Mouse (Mus musculus) forebrain, embryonic 11.5 days (tissue): ENCODE results near the gene Agbl2. TPM values are rescaled to one million over a fixed set of nuclear protein-coding genes. Genes with fewer than 3 reads are reported as not detected.
"Not testable (repeated sequence)": the region's sequence is repeated elsewhere in the genome, so short reads cannot be mapped to it uniquely, and the experiment has no call there.

Experiments used
- ATAC-seq: fragments of 200-750 bp; cut with Nextera tagmentation; replicated peaks from 2 replicates; pipeline ENCODE4 v1.8.0; 2017; ENCODE audit warnings: moderate TSS enrichment; ENCODE audit not compliant: low FRiP score
- DNase-seq: peaks from one replicate; pipeline ENCODE4 v3.0.0-alpha.2; 2017; ENCODE audit warnings: low spot score
- H3K27ac ChIP-seq: fragments of 300-500 bp; sonication (generic); 2 replicates; pipeline ENCODE4 v1.5.1; 2014; ENCODE audit warnings: low read depth, low read length
- H3K27me3 ChIP-seq: fragments of 300-500 bp; sonication (generic); 2 replicates; pipeline ENCODE4 v1.6.1; 2014; ENCODE audit warnings: mild to moderate bottlenecking, low read length, mixed read lengths; ENCODE audit not compliant: control insufficient read depth, insufficient read depth
- H3K36me3 ChIP-seq: fragments of 300-500 bp; sonication (generic); 2 replicates; pipeline ENCODE4 v1.6.1; 2014; ENCODE audit warnings: mild to moderate bottlenecking, low read length, moderate library complexity, mixed read lengths; ENCODE audit not compliant: control insufficient read depth, insufficient read depth
- H3K4me1 ChIP-seq: fragments of 300-500 bp; sonication (generic); replicated peaks from 2 replicates; pipeline ENCODE4 v1.6.1; 2014; ENCODE audit warnings: low read length, mixed read lengths; ENCODE audit not compliant: control insufficient read depth, insufficient read depth
- H3K4me2 ChIP-seq: fragments of 300-500 bp; sonication (generic); 2 replicates; pipeline ENCODE4 v1.6.1; 2014; ENCODE audit warnings: low read depth, mild to moderate bottlenecking, low read length, moderate library complexity, mixed read lengths; ENCODE audit not compliant: severe bottlenecking
- H3K4me3 ChIP-seq: fragments of 300-500 bp; sonication (generic); 2 replicates; pipeline ENCODE4 v1.5.1; 2014; ENCODE audit warnings: low read depth, low read length
- H3K9ac ChIP-seq: fragments of 300-500 bp; sonication (generic); 2 replicates; pipeline ENCODE4 v1.6.1; 2014; ENCODE audit warnings: low read length
- H3K9me3 ChIP-seq: fragments of 300-500 bp; sonication (generic); 2 replicates; pipeline ENCODE4 v1.6.1; 2016; ENCODE audit warnings: low read length, mixed read lengths; ENCODE audit not compliant: control insufficient read depth
- WGBS: fragments of 180-500 bp; shearing (Covaris S2); extraction: QIAGEN DNeasy Blood & Tissue Kit; methylation state at CpG from one replicate; pipeline ENCODE4 v1.1.7; 2014; 5-methylcytosine and 5-hydroxymethylcytosine counted together
- polyA plus RNA-seq: library from polyadenylated mRNA; unstranded; fragments of >200 nt; fragmentation: Nextera tagmentation; extraction: Ambion mirVana; gene quantifications from 2 replicates; pipeline ENCODE4 v1.2.1, GENCODE M21; 2014

The Agbl2 gene
- polyA plus RNA-seq, 1 experiment from 2014 or later: 0.96 TPM

DNA sequence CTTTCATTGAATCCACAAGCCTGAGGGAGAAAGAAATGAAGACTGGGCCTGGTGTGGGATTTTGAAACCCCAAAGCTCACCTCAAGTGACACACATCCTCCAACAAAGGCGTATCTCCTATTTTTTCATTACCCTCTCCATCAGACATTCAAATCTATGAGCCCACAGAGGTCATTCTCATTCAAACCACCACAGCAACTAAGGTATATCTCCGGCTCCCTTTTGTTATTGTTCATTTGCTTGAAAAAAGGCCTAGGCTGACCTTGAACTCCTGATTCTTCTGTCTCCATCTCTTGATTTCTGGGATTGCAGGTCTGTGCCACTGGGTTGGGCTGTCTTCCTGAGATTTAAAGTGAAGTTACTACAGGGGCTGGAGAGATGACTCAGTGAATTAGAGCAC, 40.5 kb downstream of the Agbl2 start:
- H3K36me3 ChIP-seq: no peaks in the 10 kb centered on the region
- H3K27ac ChIP-seq: no peak overlapping the region
- ATAC-seq (no peak), DNase-seq (no peak)
- H3K4me2 ChIP-seq: no peak overlapping the region
- H3K4me3 ChIP-seq: no peak overlapping the region
- 89% methylated on average over 2 of the region's 2 CpGs for WGBS
- no peaks in the 10 kb centered on the region for H3K27me3 ChIP-seq
- H3K9ac ChIP-seq: no peak overlapping the region
- no peaks in the 10 kb centered on the region for H3K4me1 ChIP-seq
- no peaks in the 10 kb centered on the region for H3K9me3 ChIP-seq

GRCm38 (mm10) chr2:90823781-90824180, 41.3 kb downstream of the Agbl2 start:
- 84% methylated on average over 6 of the region's 6 CpGs for WGBS
- Histone ChIP-seq H3K27ac (no peak overlapping the region), H3K9me3 (no peaks in the 10 kb centered on the region), H3K4me1 (no peaks in the 10 kb centered on the region), H3K4me3 (no peak overlapping the region), H3K27me3 (no peaks in the 10 kb centered on the region), H3K4me2 (no peak overlapping the region), H3K36me3 (no peaks in the 10 kb centered on the region), H3K9ac (no peak overlapping the region)
- ATAC-seq (no peak), DNase-seq (no peak)

DNA sequence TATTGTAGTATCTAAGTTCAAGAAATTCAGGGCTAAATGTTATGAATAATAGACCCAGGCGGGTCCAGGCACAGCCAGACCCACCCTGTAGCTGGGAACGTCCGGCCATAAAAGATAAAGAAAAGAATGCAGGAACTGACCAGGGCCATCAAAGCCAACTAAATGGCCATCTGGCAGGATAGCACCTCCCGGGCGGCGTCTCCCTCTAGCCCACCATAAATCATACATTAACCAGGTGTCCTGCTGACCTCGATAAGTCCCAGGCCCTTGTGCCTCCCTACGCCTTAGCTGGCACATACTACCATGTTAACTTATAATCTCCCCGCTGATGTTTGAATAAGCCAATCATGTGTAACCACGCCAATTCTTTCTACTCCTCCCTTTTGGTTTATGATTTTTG, 42.0 kb downstream of the Agbl2 start:
- not testable (repeated sequence) for H3K36me3 ChIP-seq, ATAC-seq, H3K9ac ChIP-seq, H3K27ac ChIP-seq, DNase-seq, H3K9me3 ChIP-seq, H3K4me3 ChIP-seq, H3K27me3 ChIP-seq, H3K4me1 ChIP-seq, H3K4me2 ChIP-seq
- 92% methylated on average over 10 of the region's 10 CpGs for WGBS

- no peak for ATAC-seq
Measured at GRCm38 (mm10) chr2:90825515-90826172, 43.1 kb downstream of the Agbl2 start.

DNA sequence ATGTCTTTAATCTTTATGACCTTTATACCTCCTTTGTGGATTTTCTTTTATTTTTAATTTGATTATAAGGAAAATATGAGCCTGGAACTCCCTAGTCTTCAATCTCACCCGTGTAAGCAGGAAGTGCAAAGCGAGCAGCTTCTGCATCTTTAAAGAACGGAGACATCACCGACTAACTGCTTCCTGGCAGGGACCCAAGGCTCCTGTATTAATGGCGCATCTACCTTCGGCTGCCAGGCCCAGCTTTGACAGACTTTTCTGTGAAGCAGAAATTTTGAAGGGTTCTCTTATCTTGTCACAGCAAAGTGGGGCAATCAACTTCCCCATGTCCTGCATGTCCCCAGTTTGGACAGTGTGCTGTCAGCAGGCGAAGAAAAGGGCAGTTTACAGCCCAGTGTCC, 46.2 kb downstream of the Agbl2 start:
- no peaks in the 10 kb centered on the region for H3K4me1 ChIP-seq
- 79% methylated on average over 7 of the region's 7 CpGs for WGBS
- no peak overlapping the region for H3K4me3 ChIP-seq
- DNase-seq: no peak
- H3K9me3 ChIP-seq: no peaks in the 10 kb centered on the region
- no peak overlapping the region for H3K9ac ChIP-seq
- no peaks in the 10 kb centered on the region for H3K36me3 ChIP-seq
- H3K4me2 ChIP-seq: no peak overlapping the region
- H3K27ac ChIP-seq: no peak overlapping the region
- no peak for ATAC-seq
- H3K27me3 ChIP-seq: no peaks in the 10 kb centered on the region

More at GRCm38 (mm10) chr2:90825515-90826172, 43.1 kb downstream of the Agbl2 start:
- Histone ChIP-seq H3K4me2 (no peak overlapping the region), H3K27ac (no peak overlapping the region), H3K27me3 (no peaks in the 10 kb centered on the region), H3K4me3 (no peak overlapping the region), H3K9me3 (no peaks in the 10 kb centered on the region), H3K9ac (no peak overlapping the region), H3K36me3 (no peaks in the 10 kb centered on the region), H3K4me1 (no peaks in the 10 kb centered on the region)
- 84% methylated on average over 11 of the region's 11 CpGs for WGBS
- DNase-seq: no peak

DNA sequence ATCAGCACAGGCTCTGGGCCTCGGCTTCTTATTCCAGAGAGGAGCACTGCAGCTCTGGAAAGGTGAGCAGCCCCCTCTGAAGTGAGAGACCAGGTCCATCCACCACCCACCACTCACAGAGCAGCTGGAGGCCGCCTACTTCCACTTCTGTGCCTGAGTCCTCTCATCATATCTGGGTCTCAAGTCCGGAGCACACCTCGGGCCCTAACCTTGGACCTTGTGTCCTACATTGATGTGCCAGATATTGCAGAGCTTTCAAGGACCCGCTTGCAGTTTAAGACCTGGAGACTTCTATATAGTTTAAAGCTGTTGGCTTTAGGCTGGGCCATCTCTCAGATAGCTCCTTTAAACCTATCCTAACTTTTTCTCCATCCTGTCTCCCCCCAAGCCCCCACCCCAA, 51.0 kb downstream of the Agbl2 start:
- H3K4me3 ChIP-seq: no peak overlapping the region
- H3K36me3 ChIP-seq: no peaks in the 10 kb centered on the region
- DNase-seq: no peak
- WGBS: 86% methylated on average over 5 of the region's 5 CpGs
- H3K4me1 ChIP-seq: no peaks in the 10 kb centered on the region
- H3K27ac ChIP-seq: no peak overlapping the region
- H3K4me2 ChIP-seq: no peak overlapping the region
- no peak for ATAC-seq
- H3K27me3 ChIP-seq: no peaks in the 10 kb centered on the region
- H3K9me3 ChIP-seq: no peaks in the 10 kb centered on the region
- no peak overlapping the region for H3K9ac ChIP-seq

DNA sequence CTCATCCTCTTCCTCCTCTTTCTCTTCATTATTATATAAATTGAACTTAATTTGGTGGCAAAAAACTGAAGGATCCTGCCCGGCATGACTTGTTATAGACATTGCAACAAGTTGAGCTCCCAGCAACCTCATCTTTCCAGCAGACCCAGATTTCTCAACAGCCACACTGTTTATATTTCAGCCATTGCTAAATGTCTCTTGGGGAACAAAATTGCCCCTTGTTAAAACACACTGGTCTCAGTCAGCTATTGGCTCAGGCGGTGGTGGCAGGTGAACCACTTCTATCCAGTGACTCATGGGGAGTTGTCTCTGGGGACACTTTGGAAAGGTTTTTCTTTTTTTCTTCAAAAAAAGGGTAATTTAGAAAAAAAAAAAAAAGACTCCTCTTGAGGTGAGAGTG, 56.1 kb downstream of the Agbl2 start:
- 89% methylated on average over 2 of the region's 2 CpGs for WGBS
- H3K27me3 ChIP-seq: no peaks in the 10 kb centered on the region
- H3K4me1 ChIP-seq: no peaks in the 10 kb centered on the region
- H3K36me3 ChIP-seq: no peaks in the 10 kb centered on the region
- no peak overlapping the region for H3K4me2 ChIP-seq
- H3K4me3 ChIP-seq: no peak overlapping the region
- ATAC-seq: no peak
- H3K9ac ChIP-seq: no peak overlapping the region
- no peaks in the 10 kb centered on the region for H3K9me3 ChIP-seq
- no peak for DNase-seq
- no peak overlapping the region for H3K27ac ChIP-seq

- no peak for ATAC-seq
- H3K27me3 ChIP-seq: no peaks in the 10 kb centered on the region
- no peaks in the 10 kb centered on the region for H3K36me3 ChIP-seq
- no peaks in the 10 kb centered on the region for H3K4me1 ChIP-seq
- H3K4me3 ChIP-seq: no peak overlapping the region
- H3K9ac ChIP-seq: no peak overlapping the region
- DNase-seq: no peak
- no peak overlapping the region for H3K27ac ChIP-seq
- no peak overlapping the region for H3K4me2 ChIP-seq
- H3K9me3 ChIP-seq: no peaks in the 10 kb centered on the region
- WGBS: 86% methylated on average over 1 of the region's 1 CpGs
Measured at GRCm38 (mm10) chr2:90843666-90844065, 61.1 kb downstream of the Agbl2 start.

GRCm38 (mm10) chr2:90844262-90844661, 61.7 kb downstream of the Agbl2 start:
- no peak overlapping the region for H3K4me2 ChIP-seq
- H3K9ac ChIP-seq: no peak overlapping the region
- DNase-seq: no peak
- 83% methylated on average over 5 of the region's 5 CpGs for WGBS
- no peaks in the 10 kb centered on the region for H3K4me1 ChIP-seq
- no peak overlapping the region for H3K27ac ChIP-seq
- no peak for ATAC-seq
- H3K4me3 ChIP-seq: no peak overlapping the region
- no peaks in the 10 kb centered on the region for H3K36me3 ChIP-seq
- H3K27me3 ChIP-seq: no peaks in the 10 kb centered on the region
- no peaks in the 10 kb centered on the region for H3K9me3 ChIP-seq
